8 mouse cellular contexts compared by ENCODE assay signal in genomic region chr2:93439812-93440559, GRCm38 (mm10). TPM values are rescaled to one million over a fixed set of nuclear protein-coding genes. Genes with fewer than 3 reads are reported as not detected.
DNase-seq lines count a peak whose midpoint lies in the region; ATAC-seq and TF ChIP-seq lines count a peak whose summit lies in the region.

No protein-coding gene starts in this region.

- H3K36me3 ChIP-seq in heart, embryonic 13.5 days = peaks cover 1% of the 10 kb centered on the region
- no peaks in the 10 kb centered on the region for H3K36me3 ChIP-seq in hindbrain, embryonic 15.5 days
- no peaks in the 10 kb centered on the region for H3K36me3 ChIP-seq in lung, postnatal 0 days (ENCODE audit: insufficient read depth, low read length)

- no peak for TF ChIP-seq POLR2A in cerebellum, adult 2 months (IDR thresholded peaks at IDR 0.05; ENCODE audit: borderline replicate concordance, insufficient read depth, low read length)

- TF ChIP-seq CTCF in lung, postnatal 0 days (IDR thresholded peaks at IDR 0.05) = no peak
- no peak for TF ChIP-seq CTCF in cerebellum, adult 2 months (IDR thresholded peaks at IDR 0.05; ENCODE audit: borderline replicate concordance, insufficient read depth, low read depth, low read length)

- no peak for TF ChIP-seq EP300 in lung, postnatal 0 days (IDR thresholded peaks at IDR 0.05)

- H3K9ac ChIP-seq in heart, embryonic 13.5 days = no peak overlapping the region
- no peak overlapping the region for H3K9ac ChIP-seq in hindbrain, embryonic 15.5 days
- H3K9ac ChIP-seq in lung, postnatal 0 days (replicated peaks; ENCODE audit: low read depth) = no peak overlapping the region

- H3K4me1 ChIP-seq in heart, embryonic 13.5 days = peaks cover 18% of the 10 kb centered on the region
- peaks cover 9% of the 10 kb centered on the region for H3K4me1 ChIP-seq in hindbrain, embryonic 15.5 days (replicated peaks)
- peaks cover 15% of the 10 kb centered on the region; the same call in 1 of the 2 replicates for H3K4me1 ChIP-seq in lung, postnatal 0 days (ENCODE audit: insufficient read depth, low read depth, low read length)
- H3K4me1 ChIP-seq in cerebellum, adult 2 months (ENCODE audit: control insufficient read depth, insufficient read depth, low read length) = no peaks in the 10 kb centered on the region

- 0 out of 2 replicates have a peak overlapping the region, but pooled peaks have one; percentile 43 for H3K27ac ChIP-seq in heart, embryonic 13.5 days (replicated peaks)
- H3K27ac ChIP-seq in hindbrain, embryonic 15.5 days (replicated peaks) = no peak overlapping the region
- peak overlapping the region; percentile 39 for H3K27ac ChIP-seq in lung, postnatal 0 days (ENCODE audit: low read length)
- H3K27ac ChIP-seq in cerebellum, adult 2 months (ENCODE audit: insufficient read depth, low read length) = no peak overlapping the region; the same call in 1 of the 2 replicates

- no peaks in the 10 kb centered on the region for H3K9me3 ChIP-seq in heart, embryonic 13.5 days
- no peaks in the 10 kb centered on the region for H3K9me3 ChIP-seq in hindbrain, embryonic 15.5 days
- no peaks in the 10 kb centered on the region for H3K9me3 ChIP-seq in lung, postnatal 0 days (ENCODE audit: low read length)

- WGBS in heart, embryonic 13.5 days = 62% methylated on average over 12 of the region's 12 CpGs
- 56% methylated on average over 12 of the region's 12 CpGs for WGBS in hindbrain, embryonic 15.5 days
- WGBS in lung, postnatal 0 days = 42% methylated on average over 12 of the region's 12 CpGs
- WGBS in cerebellum, adult 2 months = 48% methylated on average over 12 of the region's 12 CpGs

- no peak for ATAC-seq in heart, embryonic 13.5 days (ENCODE audit: extremely low read depth, insufficient number of reproducible peaks, low FRiP score, low TSS enrichment)
- ATAC-seq in hindbrain, embryonic 15.5 days (ENCODE audit: low FRiP score, low read depth) = peak; percentile 47; the same call in 1 of the 2 replicates
- ATAC-seq in lung, postnatal 0 days = peak; percentile 70

- 0 out of 2 replicates have a peak, but pooled peaks cover 6% of the 10 kb centered on the region for H3K27me3 ChIP-seq in heart, embryonic 13.5 days (replicated peaks)
- H3K27me3 ChIP-seq in hindbrain, embryonic 15.5 days = no peaks in the 10 kb centered on the region
- no peaks in the 10 kb centered on the region for H3K27me3 ChIP-seq in lung, postnatal 0 days (replicated peaks; ENCODE audit: insufficient read depth, low read length)
- H3K27me3 ChIP-seq in cerebellum, adult 2 months (ENCODE audit: control insufficient read depth, insufficient read depth, low read length) = no peaks in the 10 kb centered on the region

- H3K4me3 ChIP-seq in heart, embryonic 13.5 days = no peak overlapping the region
- H3K4me3 ChIP-seq in hindbrain, embryonic 15.5 days = no peak overlapping the region
- H3K4me3 ChIP-seq in lung, postnatal 0 days (ENCODE audit: low read depth, low read length) = no peak overlapping the region
- no peak overlapping the region for H3K4me3 ChIP-seq in cerebellum, adult 2 months (replicated peaks; ENCODE audit: insufficient read depth, low read depth, low read length)

- DNase-seq in heart, adult 11 months = no peak
- DNase-seq in adipocyte (ENCODE audit: low spot score) = peak; percentile 72
- peak; percentile 79 for DNase-seq in lung, postnatal 0 days (ENCODE audit: low spot score)
- DNase-seq in spleen, postnatal 36 days (ENCODE audit: low spot score in 2 of 2) = no peak
- no peak for DNase-seq in cerebellum, adult 2 months
- no peak for DNase-seq in adrenal gland, postnatal 10 days

- H3K4me2 ChIP-seq in heart, embryonic 13.5 days = no peak overlapping the region
- no peak overlapping the region for H3K4me2 ChIP-seq in hindbrain, embryonic 15.5 days
- peak overlapping the region; percentile 5; the same call in 1 of the 2 replicates for H3K4me2 ChIP-seq in lung, postnatal 0 days (replicated peaks; ENCODE audit: low read depth, low read length)

RNA-seq across cellular contexts. Expression of gene Cd82, which starts 23.0 kb away (rescaled TPM):
- polyA plus RNA-seq in heart, embryonic 13.5 days (2015; fragmentation: Nextera tagmentation; extraction: Ambion mirVana) = 24.6 and 27.2 TPM in 2 replicates
- polyA plus RNA-seq in hindbrain, embryonic 15.5 days (2015; fragmentation: Nextera tagmentation; extraction: Ambion mirVana) = 24.5 and 25.5 TPM in 2 replicates
- polyA plus RNA-seq in lung, postnatal 0 days (2015; fragmentation: Nextera tagmentation; extraction: Ambion mirVana) = 94.1 and 106 TPM in 2 replicates
- 41.0 and 47.4 TPM in 2 replicates for polyA plus RNA-seq in cerebellum, adult 2 months (2012; rRNA removed)
- 10 to 100 TPM; 44.1 to 47.5 TPM for total RNA-seq in adrenal gland, postnatal 10 days (2021)

Comparison
In these comparisons a context has a peak if more than half of its experiments do, and no peak if none do; other contexts are left out.
1. H3K27ac ChIP-seq: peak in heart, embryonic 13.5 days (single experiment) and lung, postnatal 0 days (single experiment); none in hindbrain, embryonic 15.5 days (single experiment) and cerebellum, adult 2 months (single experiment).
2. DNase-seq: peak in adipocyte (single experiment) and lung, postnatal 0 days (single experiment); none in heart, adult 11 months (single experiment), spleen, postnatal 36 days (0 of 2), cerebellum, adult 2 months (0 of 2) and adrenal gland, postnatal 10 days (single experiment).